Mouse (Mus musculus): ENCODE data around the gene Lpar1.

- TF ChIP-seq CTCF (IDR thresholded peaks at IDR 0.05; ENCODE audit: low read depth, low read length) (no peak), GATA1 (IDR thresholded peaks at IDR 0.05; ENCODE audit: borderline replicate concordance, low read length) (no peak), TAL1 (conservative IDR thresholded peaks at IDR 0.05; ENCODE audit: low read depth, low read length) (no peak), POLR2AphosphoS5 (IDR thresholded peaks at IDR 0.05; ENCODE audit: insufficient replicate concordance, low read depth, low read length) (no peak), GATA2 (IDR thresholded peaks at IDR 0.05; ENCODE audit: borderline replicate concordance, low read depth, low read length) (no peak)
Observed at GRCm38 (mm10) chr4:58543171-58543570, 10.5 kb downstream of the Lpar1 start.

All from G1E (cell line).